Mouse (Mus musculus) spleen, adult 2 months (tissue): ENCODE measurements around the gene Notch4.

Experiments used
- CTCF ChIP-seq: fragments of 200-500 bp; IDR thresholded peaks from 2 replicates; pipeline ENCODE4 v1.5.1; 2011; ENCODE audit warnings: mild to moderate bottlenecking, inconsistent platforms; ENCODE audit not compliant: insufficient read depth, insufficient read length, insufficient replicate concordance; ENCODE audit errors: extremely low read depth
- POLR2A ChIP-seq: fragments of 200-500 bp; IDR thresholded peaks from 2 replicates; pipeline ENCODE4 v1.6.1; 2011; ENCODE audit warnings: low read depth, low read length, inconsistent platforms

GRCm38 (mm10) chr17:34572361-34572760 is 8.3 kb downstream of the Notch4 start:
- no peak for TF ChIP-seq CTCF
- no peak for TF ChIP-seq POLR2A
